Mouse (Mus musculus) stomach, postnatal 0 days (tissue): ENCODE results near the gene Cd248. TPM values are rescaled to one million over a fixed set of nuclear protein-coding genes. Genes with fewer than 3 reads are reported as not detected.

ENCODE experiments used
- ATAC-seq: fragments of 200-750 bp; cut with Nextera tagmentation; 2 replicates; pipeline ENCODE4 v1.8.0; 2017; ENCODE audit not compliant: low FRiP score, low TSS enrichment
- DNase-seq: peaks from one replicate; pipeline ENCODE4 v3.0.0-alpha.2; 2016; ENCODE audit warnings: low spot score
- H3K27ac ChIP-seq: fragments of 300-500 bp; sonication (generic); replicated peaks from 2 replicates; pipeline ENCODE4 v1.5.1; 2014; ENCODE audit warnings: mild to moderate bottlenecking, control low read depth
- H3K27me3 ChIP-seq: fragments of 300-500 bp; sonication (generic); 2 replicates; pipeline ENCODE4 v1.6.1; 2014; ENCODE audit warnings: low read length; ENCODE audit not compliant: control insufficient read depth, insufficient read depth
- H3K36me3 ChIP-seq: fragments of 300-500 bp; sonication (generic); 2 replicates; pipeline ENCODE4 v1.6.1; 2014; ENCODE audit warnings: low read length, mixed read lengths; ENCODE audit not compliant: control insufficient read depth, insufficient read depth
- H3K4me1 ChIP-seq: fragments of 300-500 bp; sonication (generic); replicated peaks from 2 replicates; pipeline ENCODE4 v1.6.1; 2014; ENCODE audit warnings: antibody characterized with exemption; ENCODE audit not compliant: control insufficient read depth, insufficient read depth
- H3K4me2 ChIP-seq: fragments of 300-500 bp; sonication (generic); replicated peaks from 2 replicates; pipeline ENCODE4 v1.6.1; 2014; ENCODE audit warnings: low read depth, mild to moderate bottlenecking, control low read depth, moderate library complexity
- H3K4me3 ChIP-seq: fragments of 300-500 bp; sonication (generic); 2 replicates; pipeline ENCODE4 v1.5.1; 2014; ENCODE audit warnings: low read depth, low read length, control low read depth
- H3K9ac ChIP-seq: fragments of 300-500 bp; sonication (generic); 2 replicates; pipeline ENCODE4 v1.6.1; 2014; ENCODE audit warnings: mild to moderate bottlenecking, low read length, control low read depth, mixed read lengths
- H3K9me3 ChIP-seq: fragments of 300-500 bp; sonication (generic); 2 replicates; pipeline ENCODE4 v1.6.1; 2016; ENCODE audit warnings: low read length; ENCODE audit not compliant: control insufficient read depth
- CTCF ChIP-seq: IDR thresholded peaks from 2 replicates; pipeline ENCODE4 v1.5.1; 2016; ENCODE audit warnings: antibody characterized with exemption, low read depth, mild to moderate bottlenecking, moderate library complexity
- EP300 ChIP-seq: optimal IDR thresholded peaks from 2 replicates; pipeline ENCODE3; 2016; ENCODE audit warnings: antibody characterized with exemption
- WGBS: fragments of 180-500 bp; shearing (Covaris S2); extraction: QIAGEN DNeasy Blood & Tissue Kit; methylation state at CpG from one replicate; pipeline ENCODE4 v1.1.7; 2014; 5-methylcytosine and 5-hydroxymethylcytosine counted together
- polyA plus RNA-seq: library from polyadenylated mRNA; unstranded; fragments of >200 nt; fragmentation: Nextera tagmentation; extraction: Ambion mirVana; gene quantifications from 2 replicates; pipeline ENCODE4 v1.2.1, GENCODE M21; 2015

The Cd248 gene
- polyA plus RNA-seq, 1 experiment from 2014 or later = 31.6 TPM

DNA sequence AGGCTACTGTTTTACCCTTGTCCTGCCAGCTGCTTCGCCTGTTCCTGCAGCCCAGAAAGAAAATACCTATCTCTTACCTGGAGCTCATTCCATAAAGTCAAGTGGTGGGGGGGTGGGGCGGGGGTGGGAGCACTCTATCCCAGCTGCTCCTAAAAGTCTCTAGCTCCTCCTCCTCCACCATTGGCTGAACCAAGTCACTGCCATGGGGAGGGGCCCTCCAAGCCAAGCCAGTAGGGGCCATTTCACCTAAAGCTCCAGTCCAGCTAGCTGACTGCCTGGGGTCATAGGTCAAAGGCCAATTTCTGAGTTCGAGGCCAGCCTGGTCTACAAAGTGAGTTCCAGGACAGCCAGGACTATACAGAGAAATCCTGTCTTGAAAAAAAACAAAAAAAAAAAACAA lies 35.2 kb upstream of the Cd248 start:
- Histone ChIP-seq H3K9ac (no peak overlapping the region), H3K4me1 (no peaks in the 10 kb centered on the region), H3K4me3 (no peak overlapping the region), H3K27me3 (no peaks in the 10 kb centered on the region), H3K27ac (no peak overlapping the region), H3K9me3 (no peaks in the 10 kb centered on the region), H3K36me3 (no peaks in the 10 kb centered on the region; the same call in 1 of the 2 replicates), H3K4me2 (no peak overlapping the region)
- WGBS = 85% methylated on average over 3 of the region's 3 CpGs
- DNase-seq = no peak
- no peak for ATAC-seq
- TF ChIP-seq EP300 (no peak), CTCF (no peak)

DNA sequence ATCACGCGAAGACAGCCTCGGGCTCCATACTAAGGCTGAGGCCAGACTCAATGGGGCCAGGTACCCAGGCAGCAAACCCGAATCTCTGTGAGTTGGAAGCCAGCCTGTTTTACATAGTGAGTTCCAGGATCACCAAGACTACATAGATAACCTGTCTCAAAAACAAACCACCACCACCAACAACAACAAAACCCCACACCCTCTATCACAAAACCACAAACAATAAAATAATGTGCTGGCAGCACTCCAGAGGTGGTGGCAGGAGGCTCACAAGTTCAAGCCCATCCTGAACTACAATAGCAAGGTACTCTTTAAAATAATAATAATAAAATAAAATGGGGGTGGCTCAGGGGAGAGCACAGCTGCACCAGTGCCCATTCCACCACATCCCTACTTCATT lies 31.3 kb upstream of the Cd248 start:
- Histone ChIP-seq H3K4me3 (no peak overlapping the region), H3K9me3 (no peaks in the 10 kb centered on the region), H3K27me3 (no peaks in the 10 kb centered on the region), H3K36me3 (no peaks in the 10 kb centered on the region), H3K9ac (no peak overlapping the region), H3K4me2 (no peak overlapping the region), H3K27ac (no peak overlapping the region), H3K4me1 (peaks cover 6% of the 10 kb centered on the region)
- 67% methylated on average over 4 of the region's 4 CpGs for WGBS
- TF ChIP-seq CTCF = no peak
- TF ChIP-seq EP300 = no peak
- ATAC-seq (no peak), DNase-seq (no peak)

GRCm38 (mm10) chr19:5037678-5038571 lies 30.0 kb upstream of the Cd248 start:
- DNase-seq = peak; percentile 71
- peak overlapping the region; percentile 89 for H3K9ac ChIP-seq
- peak overlapping the region; percentile 96 for H3K4me2 ChIP-seq
- H3K9me3 ChIP-seq = no peaks in the 10 kb centered on the region
- TF ChIP-seq CTCF = no peak
- no peak for TF ChIP-seq EP300
- 2% methylated on average over 32 of the region's 32 CpGs for WGBS
- no peak; the same call in 1 of the 2 replicates for ATAC-seq
- no peaks in the 10 kb centered on the region for H3K36me3 ChIP-seq
- H3K4me1 ChIP-seq = peaks cover 6% of the 10 kb centered on the region
- H3K4me3 ChIP-seq = peak overlapping the region; percentile 73
- no peaks in the 10 kb centered on the region for H3K27me3 ChIP-seq
- H3K27ac ChIP-seq = peak overlapping the region; percentile 67; the same call in 1 of the 2 replicates

DNA sequence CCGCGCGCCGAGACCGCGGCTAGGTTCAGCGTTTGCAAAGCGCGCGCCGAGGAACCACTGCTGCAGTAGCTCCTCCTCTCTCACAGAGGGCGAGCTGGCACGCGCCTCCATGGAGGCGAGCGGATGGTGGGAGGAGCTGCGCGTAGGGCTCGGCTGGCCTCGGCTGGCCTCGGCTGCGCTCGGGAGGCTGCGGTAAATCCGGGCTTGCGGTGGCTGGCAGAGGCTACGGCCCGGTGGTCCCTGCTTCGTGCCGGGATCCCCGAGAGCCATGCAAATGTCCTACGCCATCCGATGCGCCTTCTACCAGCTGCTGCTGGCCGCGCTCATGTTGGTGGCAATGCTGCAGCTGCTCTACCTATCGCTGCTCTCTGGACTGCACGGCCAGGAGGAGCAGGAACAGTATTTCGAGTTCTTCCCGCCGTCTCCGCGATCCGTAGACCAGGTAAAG lies 29.1 kb upstream of the Cd248 start, which contains the start of the genes B4gat1 and AC124502.3:
Gene B4gat1, plus strand, starts transcription at position 118 of the 448 bp plus-strand sequence.
Gene AC124502.3, plus strand, starts transcription at position 183 of the 448 bp plus-strand sequence.
- H3K9ac ChIP-seq = peak within 1 kb of the TSS; percentile 89
- no peaks in the 10 kb centered on the region for H3K36me3 ChIP-seq
- ATAC-seq (peak; percentile 86), DNase-seq (peak; percentile 92)
- H3K4me1 ChIP-seq = peaks cover 6% of the 10 kb centered on the region
- peak within 1 kb of the TSS; percentile 96 for H3K4me2 ChIP-seq
- peak within 1 kb of the TSS; percentile 73 for H3K4me3 ChIP-seq
- H3K27ac ChIP-seq = peak within 1 kb of the TSS; percentile 67
- no peaks in the 10 kb centered on the region for H3K27me3 ChIP-seq
- WGBS = under 1% methylated on average over 41 of the region's 44 CpGs
- H3K9me3 ChIP-seq = no peaks in the 10 kb centered on the region
- no peak for TF ChIP-seq EP300
- TF ChIP-seq CTCF = peak; percentile 71

- Histone ChIP-seq H3K27ac (0 out of 2 replicates have a peak overlapping the region, but pooled peaks have one; percentile 58), H3K4me2 (peak overlapping the region; percentile 96), H3K4me1 (peaks cover 6% of the 10 kb centered on the region), H3K36me3 (no peaks in the 10 kb centered on the region), H3K9ac (peak overlapping the region; percentile 89), H3K4me3 (peak overlapping the region; percentile 73), H3K27me3 (no peaks in the 10 kb centered on the region), H3K9me3 (no peaks in the 10 kb centered on the region)
- 12% methylated on average over 41 of the region's 41 CpGs for WGBS
- peak; percentile 22; the same call in 1 of the 2 replicates for ATAC-seq
- DNase-seq = no peak
- TF ChIP-seq CTCF = no peak
- no peak for TF ChIP-seq EP300
Observed at GRCm38 (mm10) chr19:5039301-5040114, 28.4 kb upstream of the Cd248 start.
